Mouse (Mus musculus): ENCODE results near the gene Arhgap5.

Arhgap5 gene

GRCm38 (mm10) chr12:52503456-52504320 lies at the start of gene Arhgap5:
Gene Arhgap5, plus strand, starts transcription at chr12:52503972.
- DNase-seq: peak; percentile 95 to 97

- DNase-seq: no peak
Measured at GRCm38 (mm10) chr12:52464593-52464992, 39.2 kb upstream of the Arhgap5 start.

GRCm38 (mm10) chr12:52471621-52472020 lies 32.2 kb upstream of the Arhgap5 start:
- DNase-seq: no peak

DNA sequence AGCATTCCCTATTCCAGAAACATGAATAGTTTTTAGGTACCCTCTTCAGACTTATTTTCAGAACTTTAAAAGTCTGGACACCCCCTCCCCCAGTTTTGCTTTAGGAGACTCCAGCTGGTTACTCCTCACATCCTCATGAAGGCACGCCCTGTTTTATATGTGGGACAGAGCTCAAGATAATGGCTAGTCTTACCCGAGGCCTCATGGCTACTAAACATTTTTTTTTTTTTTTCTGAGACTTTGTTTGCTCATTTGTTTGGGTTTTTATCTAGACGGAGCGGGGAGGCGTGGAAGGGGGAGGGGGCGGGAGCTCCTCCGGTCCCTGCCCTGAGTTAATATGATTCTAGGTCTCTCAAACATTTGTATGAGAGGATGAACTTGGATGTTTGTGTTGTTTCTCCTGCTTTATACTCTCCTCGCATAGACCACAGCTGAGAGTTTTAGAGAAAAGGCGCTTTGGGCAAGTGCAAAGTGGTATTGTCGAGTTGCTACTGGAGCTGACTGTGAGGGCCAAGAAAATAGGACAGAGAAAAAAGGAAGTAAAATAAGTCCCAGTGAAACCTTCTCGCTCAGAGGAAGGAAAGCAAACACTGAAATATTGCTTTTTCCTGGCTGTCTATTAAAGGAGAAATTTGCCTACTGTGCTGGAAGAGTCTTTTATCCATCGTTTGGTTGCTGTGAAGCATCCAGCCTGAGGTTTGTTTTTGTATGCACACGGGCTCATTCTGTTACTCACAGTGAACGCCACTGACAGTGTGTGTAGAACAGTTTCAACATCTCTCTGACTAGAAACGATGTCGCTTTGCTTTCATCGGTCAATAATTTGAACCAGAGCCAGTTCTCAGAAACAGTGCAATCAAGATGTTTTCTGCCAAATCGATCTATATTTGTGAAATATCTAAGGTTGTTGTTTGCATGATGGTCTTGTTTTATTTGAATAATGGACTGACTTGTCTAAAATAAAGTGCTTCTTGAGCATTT lies 29.5 kb upstream of the Arhgap5 start:
- DNase-seq: no peak

DNA sequence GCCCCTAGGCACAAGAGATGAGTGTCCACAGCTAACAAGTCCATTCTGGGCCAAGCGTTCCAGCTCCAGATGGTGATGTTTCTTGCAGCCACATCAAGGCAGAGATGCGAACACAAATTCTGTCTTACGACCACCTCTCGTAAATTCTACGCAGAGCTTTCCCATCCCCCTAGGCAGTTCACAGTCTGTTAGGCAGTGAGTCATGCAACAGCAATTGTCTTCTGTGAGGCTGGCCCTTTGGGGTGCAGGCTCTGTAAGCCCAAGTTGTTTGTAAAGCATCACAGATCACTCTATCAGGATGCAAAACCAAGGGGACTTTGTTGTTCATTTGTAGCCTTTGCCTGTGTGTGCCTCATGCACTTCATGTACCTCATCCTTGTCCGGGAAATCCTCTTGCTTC lies 27.7 kb upstream of the Arhgap5 start:
- DNase-seq: no peak

DNA sequence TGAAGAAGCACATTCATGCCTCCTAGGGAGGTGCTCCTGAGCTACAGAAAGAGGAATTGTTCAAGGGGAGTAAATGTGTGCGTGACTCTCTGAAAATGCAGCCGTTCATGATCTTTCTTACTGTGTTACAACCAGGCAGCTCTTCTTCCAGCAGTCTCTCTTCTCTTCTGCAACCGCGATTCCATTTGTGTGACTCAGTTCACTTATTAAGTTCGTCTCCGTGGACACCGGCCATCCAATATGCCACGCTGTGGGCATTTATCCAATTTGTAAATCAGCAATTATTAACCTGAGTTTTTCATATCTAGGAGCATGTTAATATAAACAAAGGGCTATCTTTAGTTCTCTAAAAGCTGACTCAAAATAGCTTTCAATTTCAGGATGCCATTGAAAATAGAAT lies 25.2 kb upstream of the Arhgap5 start:
- no peak for DNase-seq

GRCm38 (mm10) chr12:52479323-52479722 lies 24.4 kb upstream of the Arhgap5 start:
- no peak for DNase-seq

GRCm38 (mm10) chr12:52480851-52481250 lies 22.9 kb upstream of the Arhgap5 start:
- DNase-seq: no peak

- DNase-seq: no peak
Measured at GRCm38 (mm10) chr12:52481969-52482550, 21.7 kb upstream of the Arhgap5 start.

DNA sequence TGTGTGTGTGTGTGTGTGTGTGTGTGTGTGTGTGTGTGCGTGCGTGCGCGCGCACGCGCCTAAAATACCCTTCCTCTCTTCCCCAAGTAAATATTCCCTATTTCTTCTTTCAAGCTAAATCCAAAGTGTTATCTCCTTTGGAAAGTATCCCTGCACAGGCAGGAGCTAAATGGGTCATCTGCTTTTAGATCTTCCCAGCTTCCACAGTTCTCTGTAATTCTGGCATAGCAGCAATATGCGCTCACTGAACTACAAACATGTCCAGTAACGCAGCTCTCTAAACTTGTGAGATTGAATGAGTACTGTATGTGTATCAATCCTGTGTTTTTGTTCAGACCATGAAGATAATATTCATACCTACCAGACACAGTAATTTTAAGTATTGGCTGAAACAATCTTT lies 20.6 kb upstream of the Arhgap5 start:
- no peak for DNase-seq

- no peak for DNase-seq
Measured at GRCm38 (mm10) chr12:52488266-52488975, 15.4 kb upstream of the Arhgap5 start.

DNA sequence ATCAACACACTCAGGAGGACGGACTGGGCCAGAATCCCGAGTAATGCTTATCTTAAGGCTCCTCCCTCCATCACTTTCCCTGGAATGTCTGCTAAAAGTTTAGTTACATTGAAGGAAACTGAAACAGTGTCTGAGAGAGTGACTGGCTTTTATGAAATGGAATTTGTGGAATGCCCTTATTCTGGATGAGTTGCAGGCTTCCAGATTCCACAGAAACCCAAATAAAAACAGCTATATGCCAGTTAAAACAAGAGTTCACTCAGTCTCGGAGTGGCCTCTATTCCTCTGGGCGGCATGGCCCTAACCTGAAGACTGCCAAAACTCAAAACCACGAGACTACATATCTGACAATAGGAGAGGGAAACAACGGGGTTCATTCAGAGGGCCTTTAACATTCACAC lies 10.5 kb upstream of the Arhgap5 start:
- no peak for DNase-seq

DNA sequence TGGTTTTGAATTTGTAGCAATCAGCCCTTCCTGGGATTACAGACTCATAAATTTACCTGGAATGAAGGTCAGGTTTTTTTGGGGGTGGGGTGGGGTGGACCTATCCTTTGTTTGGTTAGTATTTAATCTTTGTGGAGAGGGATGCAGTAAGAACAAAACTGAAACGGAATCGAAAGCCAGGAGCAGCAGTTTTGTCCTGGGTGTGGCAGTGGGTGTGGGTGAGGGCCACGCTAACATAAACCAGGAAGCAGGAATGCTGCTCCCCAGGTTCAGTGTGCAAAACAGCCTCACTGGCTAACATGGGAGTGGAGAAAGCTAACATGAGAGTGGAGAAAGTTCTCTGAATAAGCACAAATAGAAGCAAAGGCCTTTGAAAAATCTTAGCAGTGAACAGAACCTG lies 6.6 kb upstream of the Arhgap5 start:
- DNase-seq: no peak

GRCm38 (mm10) chr12:52500915-52501833 lies 2.6 kb upstream of the Arhgap5 start:
- DNase-seq: peak in 1 of 2 experiments; percentile 18

DNA sequence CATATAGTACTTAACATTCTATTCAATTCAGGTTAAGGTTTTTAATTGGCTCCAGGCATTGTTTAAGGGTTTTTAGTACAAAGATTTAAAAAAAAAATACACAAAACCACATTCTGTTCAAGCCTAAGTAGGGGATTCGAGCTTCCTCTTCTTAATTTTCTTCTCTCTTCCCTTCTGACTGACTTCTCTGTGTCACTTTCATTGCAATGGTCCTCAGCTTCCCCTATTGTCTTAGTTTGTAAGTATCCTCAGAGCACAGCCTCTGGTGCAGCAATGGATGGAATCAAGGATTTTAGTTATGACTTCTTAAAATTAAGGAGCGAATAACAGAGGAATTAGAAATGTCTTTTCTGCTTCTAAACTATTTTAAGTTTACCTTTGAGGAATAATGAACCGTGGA lies 1.6 kb upstream of the Arhgap5 start:
- DNase-seq: no peak

DNA sequence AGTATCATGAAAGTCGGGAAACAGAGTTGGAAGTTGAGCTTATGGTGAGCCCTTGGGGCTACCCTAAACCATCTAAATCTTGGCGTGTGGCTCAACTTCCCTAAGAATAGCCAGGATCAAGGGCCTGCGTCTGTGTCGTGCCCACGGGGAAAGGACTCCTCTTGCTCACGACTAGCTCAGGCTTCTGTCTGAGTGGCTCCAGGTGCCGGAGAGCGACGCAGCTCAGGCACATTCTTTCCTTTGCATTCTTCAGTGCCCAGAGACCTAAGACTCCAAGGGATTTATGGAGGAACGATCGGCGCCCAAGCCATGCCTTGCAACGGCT lies 679 bp upstream of the Arhgap5 start:
- DNase-seq: no peak

GRCm38 (mm10) chr12:52504331-52505181 lies 784 bp downstream of the Arhgap5 start:
- DNase-seq: peak in 1 of 2 experiments; percentile 52

DNA sequence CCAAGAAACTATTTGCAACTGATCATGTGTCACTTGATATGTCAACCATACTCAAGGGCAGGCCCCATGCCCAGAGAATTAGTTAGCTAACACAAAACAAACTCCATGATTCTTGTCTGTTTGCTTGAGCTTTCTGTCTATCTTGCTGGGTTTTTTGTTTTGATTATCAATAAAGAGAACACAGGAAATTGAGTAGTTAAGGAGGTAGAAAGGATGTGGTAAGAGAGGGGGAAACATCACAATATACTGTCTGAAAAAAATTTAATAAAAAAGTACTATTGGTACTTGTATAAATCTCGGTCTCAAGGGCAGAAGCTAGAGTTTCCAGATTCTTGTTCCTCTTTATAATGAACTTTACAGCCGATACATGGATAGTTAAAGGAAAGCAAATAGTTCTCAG lies 20.9 kb downstream of the Arhgap5 start:
- no peak for DNase-seq

GRCm38 (mm10) chr12:52525486-52525885 lies 21.7 kb downstream of the Arhgap5 start:
- no peak for DNase-seq

DNA sequence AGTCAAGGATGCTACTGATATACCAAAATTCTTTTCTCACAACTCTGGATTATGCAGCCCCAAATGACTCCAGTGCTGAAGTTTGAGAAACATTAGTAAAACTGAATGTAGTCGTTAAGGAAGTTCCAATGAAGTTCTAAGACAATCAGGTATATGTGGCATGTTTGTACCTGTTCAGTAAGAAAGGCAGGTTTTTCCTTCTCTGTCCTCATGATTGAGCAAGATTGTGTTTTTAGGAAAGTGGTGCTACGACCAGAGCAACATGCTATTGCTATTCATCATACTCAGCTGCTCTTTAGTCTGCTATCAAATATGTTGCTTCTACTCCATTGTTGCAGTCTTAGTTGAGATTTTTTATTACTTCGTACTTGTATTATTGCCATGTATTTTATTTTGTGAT lies 26.0 kb downstream of the Arhgap5 start:
- DNase-seq: no peak

DNA sequence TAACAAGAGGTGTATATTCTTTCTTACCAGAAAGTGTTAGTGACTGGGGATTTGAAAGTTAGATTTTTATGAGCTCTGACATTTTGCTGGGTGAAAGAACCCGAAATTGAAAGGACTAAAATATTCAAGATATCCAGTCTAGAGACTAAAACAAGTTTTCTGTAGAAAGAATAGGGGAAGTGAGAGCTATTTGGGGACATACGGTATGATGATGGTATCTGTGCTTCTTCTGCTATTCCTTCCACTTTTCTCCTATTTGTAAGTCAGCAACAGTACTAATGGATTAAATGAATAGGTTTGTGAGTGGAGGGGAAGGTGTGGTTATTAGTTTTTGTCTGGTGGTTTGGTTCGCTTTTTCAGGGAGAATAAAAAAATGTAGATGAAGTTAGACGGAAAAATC lies 37.5 kb downstream of the Arhgap5 start:
- no peak for DNase-seq
